Mouse (Mus musculus): ENCODE results near the gene Ccdc150.

DNA sequence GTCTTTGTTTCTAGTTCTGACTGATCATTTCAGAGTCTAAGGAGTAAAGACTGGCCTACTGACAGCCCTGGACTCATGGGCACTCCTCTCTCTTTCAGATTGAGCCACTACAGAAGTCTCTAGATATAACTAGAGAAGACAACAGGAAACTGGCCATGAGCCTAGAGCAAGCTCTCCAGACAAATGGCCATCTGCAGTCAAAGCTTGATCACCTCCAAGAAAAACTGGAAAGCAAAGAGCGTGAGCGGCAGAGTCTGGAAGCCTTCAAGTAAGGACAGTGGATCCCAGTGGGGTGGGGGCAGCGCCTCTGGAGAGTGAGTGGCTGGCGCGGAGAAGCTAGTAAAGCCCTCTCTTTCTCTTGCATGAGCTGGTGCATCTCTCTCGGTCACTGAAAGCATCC, 106.1 kb downstream of the Ccdc150 start:
- TF ChIP-seq EP300 (IDR thresholded peaks at IDR 0.05; ENCODE audit: insufficient read depth, low read depth, low read length) (no peak), CTCF (IDR thresholded peaks at IDR 0.05; ENCODE audit: low read depth, low read length) (no peak)

All from ES-Bruce4 (cell line).